Mouse (Mus musculus) layer of hippocampus, postnatal 25 days (tissue): ENCODE results near the gene Dhh. TPM values are rescaled to one million over a fixed set of nuclear protein-coding genes. Genes with fewer than 3 reads are reported as not detected.

Experiments
- DNase-seq, 2 experiments: peaks; one replicate each; pipeline ENCODE4 v3.0.0; 2022; ENCODE audit warnings: mixed read lengths in 2 of 2, low spot score in 1 of 2; ENCODE audit errors: extremely low spot score in 1 of 2
- total RNA-seq, 2 experiments: library from RNA; stranded (reverse); gene quantifications; 2 replicates each; pipeline ENCODE4 v1.2.3; 2021

The Dhh gene
- total RNA-seq, 2 experiments from 2014 or later = 0.17 to 0.19 TPM

- DNase-seq = no peak
These were observed 18.8 kb upstream of the Dhh start for GRCm38 (mm10) chr15:98917091-98917490.

- no peak for DNase-seq
These were observed 17.7 kb upstream of the Dhh start for GRCm38 (mm10) chr15:98916016-98916415.

DNA sequence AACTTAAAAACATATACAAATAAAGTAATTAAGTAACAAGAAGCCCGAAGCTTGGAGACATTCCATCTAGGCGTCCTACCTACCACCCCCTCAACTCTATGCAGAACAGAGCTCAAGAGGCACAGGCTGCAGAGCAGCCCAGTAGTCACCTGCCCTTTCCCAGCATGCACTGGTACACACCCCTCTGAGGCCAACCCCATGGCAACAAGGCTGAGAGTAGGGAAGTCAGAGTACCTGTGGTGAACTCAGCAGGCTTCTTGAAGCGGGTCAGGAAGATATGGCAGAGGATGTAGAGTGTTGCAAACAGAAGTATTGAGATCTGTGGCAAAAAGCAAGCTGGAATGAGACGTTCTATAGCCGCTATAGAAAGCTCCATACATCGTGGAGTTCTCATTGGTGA lies 16.6 kb upstream of the Dhh start:
- no peak for DNase-seq

DNA sequence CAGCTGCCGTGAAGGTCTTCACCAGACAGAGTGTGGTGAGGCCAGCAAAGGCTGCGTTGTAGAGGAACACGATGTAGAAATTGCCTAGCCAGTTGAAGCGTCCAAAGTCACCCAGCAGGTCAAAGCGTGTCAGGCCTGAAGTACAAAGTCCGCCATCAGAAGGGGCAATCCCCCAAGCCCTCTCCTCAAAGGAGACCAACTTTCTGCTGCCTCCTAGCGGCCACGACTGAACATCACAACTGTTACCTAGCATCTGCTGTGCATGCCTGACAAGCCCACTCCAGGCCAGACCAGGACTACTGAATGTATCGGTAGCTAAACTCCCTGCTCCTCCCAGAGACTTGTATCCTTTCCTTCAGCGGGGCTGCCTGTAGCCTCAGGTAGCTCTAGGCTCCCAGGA lies 6.4 kb upstream of the Dhh start:
- peak in 1 of 2 experiments; percentile 49 for DNase-seq

GRCm38 (mm10) chr15:98902600-98902999 lies 4.3 kb upstream of the Dhh start:
- no peak for DNase-seq

DNA sequence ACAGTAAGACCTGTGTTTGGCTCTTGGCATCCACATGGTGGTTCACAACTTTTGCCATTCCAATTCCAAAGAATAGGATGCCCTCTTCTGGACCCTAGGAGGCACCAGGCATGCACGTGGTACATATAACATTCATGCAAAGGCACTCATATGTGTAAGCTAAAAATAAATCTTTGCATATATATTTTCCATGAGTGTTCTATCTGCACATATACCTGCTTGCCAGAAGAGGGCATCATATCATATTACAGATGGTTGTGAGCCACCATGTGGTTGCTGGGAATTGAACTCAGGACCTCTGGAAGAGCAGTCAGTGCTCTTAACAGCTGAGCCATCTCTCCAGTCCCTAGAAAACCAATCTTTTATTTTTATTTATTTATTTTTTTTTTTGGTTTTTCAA lies 3.2 kb upstream of the Dhh start:
- no peak for DNase-seq

GRCm38 (mm10) chr15:98897495-98897894 lies 845 bp downstream of the Dhh start:
- DNase-seq = no peak

DNA sequence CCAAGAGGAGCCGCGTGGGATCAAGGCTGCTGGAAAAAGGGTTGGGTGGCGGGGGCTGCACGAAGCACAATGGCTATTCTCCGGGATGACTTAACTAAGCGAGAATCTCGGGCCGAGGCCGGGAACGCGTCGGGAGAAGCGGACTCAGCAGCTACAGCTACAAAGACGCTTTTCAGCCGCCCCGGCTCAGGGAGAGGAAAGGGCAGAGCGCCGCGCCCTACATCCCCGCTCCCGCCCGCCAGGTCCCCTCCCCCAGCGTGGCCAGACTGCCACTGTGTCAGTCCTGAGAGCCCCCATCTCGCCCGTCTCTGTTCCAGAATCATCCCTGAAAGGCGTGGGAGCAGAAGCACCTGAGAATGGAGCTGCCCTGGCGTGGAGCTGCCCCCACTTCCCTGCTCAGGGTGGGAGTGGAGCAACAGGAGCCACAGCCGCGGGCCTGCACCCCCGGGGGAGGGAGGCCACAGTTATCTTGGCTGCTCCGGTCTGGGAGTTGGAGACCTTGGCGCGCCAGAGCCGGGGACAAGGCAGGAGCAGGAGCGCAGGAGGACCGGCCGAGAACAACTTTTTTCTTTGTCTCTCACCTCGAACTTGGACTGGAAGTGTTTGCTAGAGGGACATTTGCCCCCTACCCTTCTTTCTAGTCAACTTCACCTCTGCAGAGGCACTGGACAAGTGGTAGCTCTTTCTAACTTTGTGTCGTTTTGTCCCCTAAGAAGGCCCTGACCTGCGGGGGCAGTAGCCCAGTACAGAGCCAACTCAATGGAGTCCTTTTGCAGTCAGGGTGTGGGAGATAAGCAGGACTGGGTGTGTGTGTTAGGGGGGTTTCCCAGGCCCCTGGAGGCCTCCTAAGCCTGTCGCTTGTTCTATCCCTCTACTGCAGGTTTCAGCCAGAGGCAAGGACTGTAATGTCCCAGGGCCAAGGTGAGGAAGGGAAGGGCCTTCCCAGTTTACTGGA lies 2.4 kb downstream of the Dhh start:
- no peak for DNase-seq

- no peak for DNase-seq
These were observed 3.4 kb downstream of the Dhh start for GRCm38 (mm10) chr15:98894746-98895634.

DNA sequence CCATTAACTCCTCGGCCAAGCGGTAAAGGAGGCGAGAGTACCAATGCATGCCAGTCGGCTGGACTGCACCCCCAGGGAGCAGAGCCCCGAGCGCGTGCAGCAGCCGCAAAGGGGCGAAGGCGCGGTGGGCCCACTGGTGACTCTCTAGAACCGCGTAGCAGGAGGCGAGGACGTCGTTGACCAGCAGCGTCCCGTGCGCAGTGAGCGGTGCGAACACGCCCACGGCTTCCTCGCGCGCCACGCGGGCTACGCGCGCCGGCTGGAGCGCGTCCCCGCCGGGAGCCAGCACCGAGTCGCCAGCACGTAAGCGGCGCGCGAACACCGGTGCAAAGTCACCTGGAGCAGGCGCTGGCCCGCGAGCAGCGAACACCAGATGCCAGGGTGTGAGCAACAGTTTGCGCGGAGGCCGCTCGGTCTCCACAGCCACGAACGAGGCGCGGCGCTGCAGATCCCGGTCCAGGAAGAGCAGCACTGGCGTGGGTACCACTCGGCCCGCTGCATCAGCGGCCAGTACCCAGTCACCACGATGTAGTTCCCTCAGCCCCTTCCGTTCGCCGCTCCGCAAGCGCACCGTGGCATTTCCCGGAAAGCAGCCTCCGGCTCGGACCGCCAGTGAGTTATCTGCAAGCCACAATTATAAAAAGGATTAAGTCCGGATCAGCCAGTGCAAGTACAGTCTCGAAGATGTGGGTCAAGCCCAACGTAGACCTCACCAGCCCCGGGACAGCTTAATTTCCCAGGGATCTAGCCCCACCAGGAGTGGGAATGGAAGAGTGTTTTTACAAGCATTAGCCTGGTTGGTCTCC lies 4.2 kb downstream of the Dhh start, which contains the start of gene Rhebl1:
Gene Rhebl1 (minus strand): TSS at position 601 of the 806 bp plus-strand sequence.
- DNase-seq = peak in 1 of 2 experiments; percentile 29

DNA sequence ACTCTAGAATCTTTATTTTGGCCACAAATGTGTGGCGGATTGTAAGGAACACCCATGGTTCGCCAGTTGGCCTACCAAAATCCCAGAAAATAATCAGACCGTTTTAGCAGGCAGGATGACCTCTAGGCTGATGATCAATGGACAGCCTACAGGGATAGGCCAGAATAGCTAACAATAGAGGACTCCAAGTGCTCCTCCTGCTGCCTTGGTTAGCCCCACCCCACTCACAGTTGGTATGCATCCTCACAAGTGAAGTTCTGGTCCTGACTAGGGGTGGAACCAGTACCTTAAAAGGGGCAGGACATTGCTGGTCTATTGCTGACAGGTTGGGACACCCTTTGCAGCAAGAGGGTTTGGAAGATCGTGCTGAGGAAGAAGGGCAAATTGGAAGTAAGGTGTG lies 5.3 kb downstream of the Dhh start:
- DNase-seq = no peak

DNA sequence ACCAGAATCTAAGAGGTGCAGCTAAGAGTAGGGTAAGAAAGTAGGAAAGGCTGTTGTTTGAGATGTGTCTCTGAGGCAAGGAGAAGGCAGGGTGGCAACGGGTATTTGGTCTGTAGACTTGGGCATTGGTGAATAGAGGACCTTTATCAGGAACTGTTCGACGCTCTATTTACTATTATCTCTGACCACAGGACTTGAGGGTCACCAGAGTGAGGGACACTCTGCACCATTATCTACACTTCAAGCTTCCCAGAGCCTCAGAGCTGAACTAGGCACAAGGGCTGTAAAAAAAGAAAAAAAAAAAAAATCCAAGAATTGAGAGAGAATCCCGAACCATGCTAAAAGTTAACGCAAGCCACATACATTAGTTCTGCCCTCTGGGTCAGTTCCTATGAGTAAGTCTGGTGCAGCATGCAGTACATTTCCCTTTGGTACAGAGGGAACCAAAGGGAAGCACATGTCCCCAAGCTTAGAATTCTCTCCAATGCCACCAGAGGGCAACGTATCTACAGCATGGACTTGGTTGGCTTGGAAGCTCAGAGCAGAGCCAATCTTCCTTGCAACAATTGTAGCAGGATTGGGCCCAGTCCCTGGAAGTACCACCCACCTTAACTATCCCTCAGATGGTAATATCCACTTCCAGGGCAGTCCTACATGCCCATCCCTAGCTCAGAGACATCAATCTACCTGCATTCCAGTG lies 6.3 kb downstream of the Dhh start:
- DNase-seq = no peak

- no peak for DNase-seq
These were observed 7.1 kb downstream of the Dhh start for GRCm38 (mm10) chr15:98891198-98891742.

DNA sequence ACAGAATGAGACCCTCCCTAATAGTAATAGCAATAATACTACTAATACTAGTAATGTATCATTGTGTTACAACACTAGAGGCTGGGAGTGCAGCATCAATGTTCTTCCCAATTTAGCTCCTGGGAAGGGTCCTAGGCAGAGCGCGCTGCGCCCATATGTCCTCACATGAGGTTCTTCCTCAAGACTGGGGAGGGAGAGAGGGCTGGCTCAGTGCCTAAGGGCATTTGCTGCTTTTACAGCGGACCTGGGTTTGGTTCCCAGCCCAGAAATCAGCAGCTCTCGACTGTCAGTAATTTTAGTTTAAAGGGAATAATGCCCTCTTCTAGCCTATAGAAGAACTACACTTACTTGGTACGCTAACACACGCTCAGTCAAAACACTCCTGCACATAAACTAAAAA lies 10.8 kb downstream of the Dhh start:
- DNase-seq = no peak

- DNase-seq = no peak
These were observed 11.5 kb downstream of the Dhh start for GRCm38 (mm10) chr15:98886667-98887387.

DNA sequence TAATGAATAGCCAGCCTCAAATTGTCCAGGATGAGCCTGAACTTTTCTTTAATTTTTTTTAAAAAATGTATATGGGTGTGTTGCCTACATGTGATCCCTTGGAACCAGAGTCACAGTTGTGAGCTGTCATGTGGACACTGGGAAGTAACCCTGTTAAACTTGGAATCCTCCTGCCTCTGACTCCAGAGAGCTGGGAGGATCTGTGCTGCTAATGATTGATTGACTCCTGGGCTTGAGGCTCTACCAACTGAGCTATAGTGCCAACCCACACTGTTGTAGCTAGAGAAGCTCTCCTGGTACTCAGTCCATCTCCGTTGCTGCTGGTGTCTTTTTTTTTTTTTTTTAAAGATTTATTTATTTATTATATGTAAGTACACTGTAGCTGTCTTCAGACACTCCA lies 14.2 kb downstream of the Dhh start:
- no peak for DNase-seq

DNA sequence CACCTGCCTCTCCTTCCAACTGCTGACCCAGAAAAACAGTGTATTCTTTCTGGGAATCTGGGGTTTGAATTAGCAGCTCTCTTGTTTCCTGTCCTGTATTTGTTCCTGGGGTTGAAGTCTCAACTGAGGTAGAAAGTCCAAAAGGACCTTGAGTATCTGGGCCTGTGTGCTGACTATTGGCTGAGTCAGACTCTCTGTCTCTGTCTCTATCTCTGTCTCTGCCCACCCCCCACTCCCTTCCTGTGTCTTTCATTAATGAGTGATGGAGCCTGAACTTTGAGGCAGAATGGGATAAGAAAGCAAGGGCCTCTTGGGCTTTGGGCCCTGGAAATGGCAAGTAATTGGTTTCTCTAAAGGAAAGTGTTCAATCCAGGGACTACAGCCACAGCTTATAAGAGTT lies 14.7 kb downstream of the Dhh start:
- no peak for DNase-seq

DNA sequence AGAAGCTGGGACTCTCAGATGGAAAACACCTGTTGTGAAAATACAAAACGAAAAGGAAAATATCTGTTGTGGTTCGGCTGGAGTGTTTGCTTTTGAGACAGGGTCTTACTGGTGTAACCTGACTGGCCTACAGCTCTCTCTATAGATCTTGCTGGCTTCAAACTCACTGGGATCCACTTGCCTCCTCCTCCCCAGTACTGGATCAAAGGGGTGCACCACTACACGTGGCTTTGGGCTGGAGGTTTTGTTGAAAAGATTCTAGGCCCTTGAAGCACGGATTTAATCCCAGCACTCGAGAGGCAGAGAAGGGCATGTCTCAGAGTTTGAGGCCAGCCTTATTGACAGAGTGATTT lies 16.7 kb downstream of the Dhh start:
- DNase-seq = no peak
